Mouse (Mus musculus): ENCODE results near the gene Skor1. TPM values are rescaled to one million over a fixed set of nuclear protein-coding genes. Genes with fewer than 3 reads are reported as not detected.

Gene Skor1
- polyA plus RNA-seq, 2 experiments: 0.01 TPM; not detected in 1

DNA sequence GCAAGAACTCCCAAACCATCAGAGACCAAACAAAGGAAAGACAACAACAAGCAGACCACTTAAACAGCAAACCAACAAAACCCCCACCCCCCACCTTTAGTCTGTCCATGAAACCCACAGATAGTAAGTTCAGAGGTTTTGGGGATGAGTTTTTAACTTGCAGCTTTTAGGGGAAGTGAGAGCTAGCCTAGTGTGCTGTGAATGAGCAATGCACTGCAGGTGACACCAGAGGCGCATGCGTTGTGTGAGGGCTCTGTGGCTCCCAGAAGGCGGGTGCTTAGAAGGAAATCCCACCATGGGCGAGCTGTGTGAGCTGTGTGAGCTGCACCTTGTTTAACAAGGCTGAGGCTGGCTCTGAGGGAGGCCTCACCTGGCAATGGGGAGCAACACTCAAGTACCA is 44.0 kb upstream of the Skor1 start:
- WGBS (ENCODE audit: insufficient replicate concordance): 76% methylated on average over 4 of the region's 4 CpGs
- Histone ChIP-seq H3K9me3 (ENCODE audit: control insufficient read depth, low read length) (no peaks in the 10 kb centered on the region), H3K9ac (replicated peaks) (no peak overlapping the region), H3K4me2 (ENCODE audit: low read depth) (no peak overlapping the region), H3K4me3 (ENCODE audit: insufficient read depth in 1 of 2, low read depth in 2 of 2, low read length in 2 of 2) (no peak overlapping the region), H3K36me3 (replicated peaks; ENCODE audit: control insufficient read depth, insufficient read depth, low read depth) (no peaks in the 10 kb centered on the region), H3K27me3 (ENCODE audit: control insufficient read depth, insufficient read depth, low read length) (no peaks in the 10 kb centered on the region), H3K4me1 (replicated peaks; ENCODE audit: control insufficient read depth in 2 of 2, insufficient read depth in 2 of 2, low read length in 1 of 2) (peaks cover 0 to 2% of the 10 kb centered on the region in 2 experiments; a peak in 1 of 4 replicates), H3K27ac (no peak overlapping the region)
- ATAC-seq (ENCODE audit: insufficient read depth) (no peak), DNase-seq (ENCODE audit: low read depth in 3 of 3, low spot score in 3 of 3) (no peak)
- TF ChIP-seq EP300 (IDR thresholded peaks at IDR 0.05; ENCODE audit: low read depth): no peak
- TF ChIP-seq CTCF (IDR thresholded peaks at IDR 0.05; ENCODE audit: low read depth): no peak

DNA sequence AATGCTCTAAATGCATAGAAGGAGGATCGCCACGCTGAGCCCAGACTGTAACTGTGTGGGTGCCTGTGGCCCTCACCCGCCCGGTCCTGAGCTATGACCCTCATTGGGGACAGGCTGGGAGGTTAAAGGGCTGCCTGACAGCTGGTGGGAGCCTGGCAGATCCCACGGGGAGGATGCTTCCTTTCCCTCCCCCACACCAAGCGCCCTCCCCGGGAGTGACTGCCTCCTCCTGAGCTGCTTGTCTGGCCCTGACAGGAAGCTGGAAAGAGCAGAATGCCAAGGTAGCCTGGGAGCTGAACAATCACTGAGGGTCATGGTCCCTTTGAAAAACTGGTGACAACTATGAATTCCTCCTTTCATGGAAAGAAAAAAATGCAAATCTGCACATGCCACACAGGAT is 38.5 kb upstream of the Skor1 start:
- Histone ChIP-seq H3K4me1 (replicated peaks; ENCODE audit: control insufficient read depth in 2 of 2, insufficient read depth in 2 of 2, low read length in 1 of 2) (no peaks in the 10 kb centered on the region; a peak in 1 of 4 replicates), H3K27ac (no peak overlapping the region), H3K4me2 (ENCODE audit: low read depth) (no peak overlapping the region), H3K9ac (replicated peaks) (no peak overlapping the region), H3K36me3 (replicated peaks; ENCODE audit: control insufficient read depth, insufficient read depth, low read depth) (no peaks in the 10 kb centered on the region), H3K4me3 (ENCODE audit: insufficient read depth in 1 of 2, low read depth in 2 of 2, low read length in 2 of 2) (no peak overlapping the region), H3K9me3 (ENCODE audit: control insufficient read depth, low read length) (no peaks in the 10 kb centered on the region), H3K27me3 (ENCODE audit: control insufficient read depth, insufficient read depth, low read length) (no peaks in the 10 kb centered on the region)
- ATAC-seq (ENCODE audit: insufficient read depth): no peak
- WGBS (ENCODE audit: insufficient replicate concordance): 56% methylated on average over 7 of the region's 7 CpGs
- no peak for TF ChIP-seq EP300 (IDR thresholded peaks at IDR 0.05; ENCODE audit: low read depth)
- TF ChIP-seq CTCF (IDR thresholded peaks at IDR 0.05; ENCODE audit: low read depth): no peak
- DNase-seq (ENCODE audit: low read depth in 3 of 3, low spot score in 3 of 3): no peak

DNA sequence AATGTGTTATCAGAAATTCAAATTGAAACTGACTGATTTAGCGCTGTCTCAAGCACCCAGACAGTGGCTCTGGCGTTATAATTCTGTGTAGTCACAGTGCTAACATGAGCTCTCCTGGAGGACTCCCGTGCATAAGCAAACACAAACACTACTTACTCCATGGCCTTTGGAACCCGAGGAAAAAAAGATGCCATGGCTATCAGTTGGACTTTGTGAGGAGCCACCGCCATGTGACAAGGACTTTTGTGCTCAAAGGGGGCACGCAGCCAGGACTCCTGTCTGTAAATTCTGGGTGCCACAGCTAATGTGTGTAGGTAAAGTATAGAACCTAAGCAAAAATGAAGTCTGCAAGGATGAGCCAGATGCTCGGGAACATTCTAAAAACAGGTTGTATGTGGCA is 36.5 kb upstream of the Skor1 start:
- no peak for ATAC-seq (ENCODE audit: insufficient read depth)

DNA sequence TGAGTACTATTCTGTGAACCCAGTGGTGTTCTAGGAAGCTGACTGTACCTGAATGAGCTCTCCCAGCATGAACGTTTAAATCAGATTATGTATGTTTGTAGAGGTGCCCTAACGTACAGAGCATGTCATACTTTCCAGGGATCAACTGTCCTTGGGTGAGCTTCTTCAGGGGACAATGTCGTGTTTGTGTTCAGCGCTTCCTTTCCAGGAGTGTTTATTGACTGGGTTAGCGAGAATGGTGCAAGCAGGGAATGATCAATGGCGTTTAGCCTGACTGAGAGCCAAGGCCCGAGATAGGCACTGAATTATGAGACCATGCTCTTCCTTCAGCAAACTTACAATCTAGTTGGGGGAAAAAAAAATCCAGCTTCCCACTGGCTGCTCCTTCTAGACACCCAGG is 35.1 kb upstream of the Skor1 start:
- Histone ChIP-seq H3K9ac (replicated peaks) (no peak overlapping the region), H3K27ac (no peak overlapping the region), H3K27me3 (ENCODE audit: control insufficient read depth, insufficient read depth, low read length) (no peaks in the 10 kb centered on the region), H3K4me3 (ENCODE audit: insufficient read depth in 1 of 2, low read depth in 2 of 2, low read length in 2 of 2) (no peak overlapping the region), H3K4me1 (replicated peaks; ENCODE audit: control insufficient read depth in 2 of 2, insufficient read depth in 2 of 2, low read length in 1 of 2) (no peaks in the 10 kb centered on the region; a peak in 1 of 4 replicates), H3K9me3 (ENCODE audit: control insufficient read depth, low read length) (no peaks in the 10 kb centered on the region), H3K4me2 (ENCODE audit: low read depth) (no peak overlapping the region), H3K36me3 (replicated peaks; ENCODE audit: control insufficient read depth, insufficient read depth, low read depth) (no peaks in the 10 kb centered on the region)
- no peak for TF ChIP-seq CTCF (IDR thresholded peaks at IDR 0.05; ENCODE audit: low read depth)
- TF ChIP-seq EP300 (IDR thresholded peaks at IDR 0.05; ENCODE audit: low read depth): no peak
- 59% methylated on average over 7 of the region's 7 CpGs for WGBS (ENCODE audit: insufficient replicate concordance)
- ATAC-seq (ENCODE audit: insufficient read depth): no peak
- DNase-seq (ENCODE audit: low read depth in 3 of 3, low spot score in 3 of 3): no peak

More for the DNA sequence above, 36.5 kb upstream of the Skor1 start:
- H3K4me2 ChIP-seq (ENCODE audit: low read depth): no peak overlapping the region
- no peaks in the 10 kb centered on the region for H3K9me3 ChIP-seq (ENCODE audit: control insufficient read depth, low read length)
- H3K27me3 ChIP-seq (ENCODE audit: control insufficient read depth, insufficient read depth, low read length): no peaks in the 10 kb centered on the region
- no peaks in the 10 kb centered on the region for H3K36me3 ChIP-seq (replicated peaks; ENCODE audit: control insufficient read depth, insufficient read depth, low read depth)
- no peak overlapping the region for H3K27ac ChIP-seq
- no peak overlapping the region for H3K9ac ChIP-seq (replicated peaks)
- WGBS (ENCODE audit: insufficient replicate concordance): 67% methylated on average over 7 of the region's 7 CpGs
- peak in 1 of 3 experiments; percentile 3 for DNase-seq (ENCODE audit: low read depth in 3 of 3, low spot score in 3 of 3)
- TF ChIP-seq EP300 (IDR thresholded peaks at IDR 0.05; ENCODE audit: low read depth) (no peak), CTCF (IDR thresholded peaks at IDR 0.05; ENCODE audit: low read depth) (no peak)
- H3K4me3 ChIP-seq (ENCODE audit: insufficient read depth in 1 of 2, low read depth in 2 of 2, low read length in 2 of 2): no peak overlapping the region
- no peaks in the 10 kb centered on the region; a peak in 1 of 4 replicates for H3K4me1 ChIP-seq (replicated peaks; ENCODE audit: control insufficient read depth in 2 of 2, insufficient read depth in 2 of 2, low read length in 1 of 2)

DNA sequence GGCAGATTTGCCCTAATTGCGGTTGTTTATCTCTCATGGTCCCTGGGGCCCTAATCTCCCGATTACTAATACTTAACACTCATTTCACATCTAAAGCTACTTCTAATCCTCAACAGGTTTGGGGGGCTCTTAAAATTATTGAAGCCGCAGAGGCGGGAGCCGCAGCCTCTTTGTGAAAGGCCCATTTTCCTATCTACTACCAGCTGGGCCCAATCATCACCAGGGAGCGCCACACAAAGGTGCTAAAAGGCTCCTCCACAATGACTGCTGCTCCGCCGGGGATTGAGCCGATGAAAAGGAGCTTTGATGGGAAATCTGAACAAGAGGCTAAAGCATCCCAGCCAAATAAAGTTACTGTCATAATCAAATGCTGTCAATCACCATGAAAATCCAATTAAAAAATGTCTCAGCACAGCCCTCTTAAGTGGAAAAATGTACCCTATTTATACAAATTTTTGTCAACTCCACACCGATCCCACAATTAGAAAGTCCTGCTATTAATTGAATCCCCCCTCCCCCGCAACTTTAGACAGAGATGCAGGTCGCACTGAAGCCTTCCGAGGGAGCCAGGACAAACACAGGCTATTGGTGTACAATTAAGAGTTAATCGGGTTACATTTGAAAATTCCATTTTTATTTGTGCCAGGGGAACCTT is 33.7 kb upstream of the Skor1 start:
- WGBS (ENCODE audit: insufficient replicate concordance): 74% methylated on average over 14 of the region's 14 CpGs
- Histone ChIP-seq H3K27ac (no peak overlapping the region), H3K9me3 (ENCODE audit: control insufficient read depth, low read length) (no peaks in the 10 kb centered on the region), H3K4me1 (replicated peaks; ENCODE audit: control insufficient read depth in 2 of 2, insufficient read depth in 2 of 2, low read length in 1 of 2) (no peaks in the 10 kb centered on the region; a peak in 1 of 4 replicates), H3K4me2 (ENCODE audit: low read depth) (no peak overlapping the region), H3K36me3 (replicated peaks; ENCODE audit: control insufficient read depth, insufficient read depth, low read depth) (no peaks in the 10 kb centered on the region), H3K9ac (replicated peaks) (no peak overlapping the region), H3K4me3 (ENCODE audit: insufficient read depth in 1 of 2, low read depth in 2 of 2, low read length in 2 of 2) (no peak overlapping the region), H3K27me3 (ENCODE audit: control insufficient read depth, insufficient read depth, low read length) (no peaks in the 10 kb centered on the region)
- ATAC-seq (ENCODE audit: insufficient read depth): no peak
- DNase-seq (ENCODE audit: low read depth in 3 of 3, low spot score in 3 of 3): no peak
- TF ChIP-seq EP300 (IDR thresholded peaks at IDR 0.05; ENCODE audit: low read depth): no peak
- no peak for TF ChIP-seq CTCF (IDR thresholded peaks at IDR 0.05; ENCODE audit: low read depth)

Data from liver, embryonic 14.5 days (tissue).